Mouse (Mus musculus) hindbrain, embryonic 10.5 days (tissue): ENCODE measurements around the gene Plekhb1. TPM values are rescaled to one million over a fixed set of nuclear protein-coding genes. Genes with fewer than 3 reads are reported as not detected.

Experiments used
- DNase-seq: peaks from one replicate; pipeline ENCODE4 v3.0.0-alpha.2; 2017; ENCODE audit warnings: low spot score
- H3K27ac ChIP-seq: fragments of 300-500 bp; sonication (generic); 2 replicates; pipeline ENCODE4 v1.5.1; 2016; ENCODE audit warnings: mild to moderate bottlenecking, moderate library complexity
- H3K27me3 ChIP-seq: fragments of 300-500 bp; sonication (generic); 2 replicates; pipeline ENCODE4 v1.6.1; 2016; ENCODE audit warnings: mild to moderate bottlenecking; ENCODE audit not compliant: poor library complexity, insufficient read depth, severe bottlenecking
- H3K36me3 ChIP-seq: fragments of 300-500 bp; sonication (generic); 2 replicates; pipeline ENCODE4 v1.6.1; 2016; ENCODE audit warnings: mild to moderate bottlenecking, moderate library complexity
- H3K4me1 ChIP-seq: fragments of 300-500 bp; sonication (generic); replicated peaks from 2 replicates; pipeline ENCODE4 v1.6.1; 2016; ENCODE audit warnings: mild to moderate bottlenecking
- H3K4me3 ChIP-seq: fragments of 300-500 bp; sonication (generic); 2 replicates; pipeline ENCODE4 v1.5.1; 2016; ENCODE audit warnings: mild to moderate bottlenecking, moderate library complexity
- H3K9me3 ChIP-seq: fragments of 300-500 bp; sonication (generic); 2 replicates; pipeline ENCODE4 v1.6.1; 2016; ENCODE audit warnings: mild to moderate bottlenecking, moderate library complexity
- WGBS: fragments of 180-500 bp; shearing (Covaris S2); methylation state at CpG from one replicate; pipeline ENCODE4 v1.1.7; 2016; 5-methylcytosine and 5-hydroxymethylcytosine counted together
- polyA plus RNA-seq: library from polyadenylated mRNA; unstranded; fragments of >200 nt; fragmentation: Nextera tagmentation; extraction: Ambion mirVana; gene quantifications from 2 replicates; pipeline ENCODE4 v1.2.1, GENCODE M21; 2016

Gene Plekhb1
- polyA plus RNA-seq, 1 experiment from 2014 or later: 4.3 TPM

GRCm38 (mm10) chr7:100607214-100608129, 54.7 kb downstream of the Plekhb1 start, which contains the start of gene Rab6a:
Gene Rab6a (plus strand): TSS chr7:100607410.
- H3K4me3 ChIP-seq: peak within 1 kb of the TSS; percentile 73
- WGBS: under 1% methylated on average over 105 of the region's 105 CpGs
- H3K9me3 ChIP-seq: no peaks in the 10 kb centered on the region
- H3K27me3 ChIP-seq: peaks cover 8% of the 10 kb centered on the region; the same call in 1 of the 2 replicates
- H3K27ac ChIP-seq: peak within 1 kb of the TSS; percentile 94
- peak; percentile 99 for DNase-seq
- no peaks in the 10 kb centered on the region for H3K36me3 ChIP-seq
- H3K4me1 ChIP-seq: peaks cover 13% of the 10 kb centered on the region

- Histone ChIP-seq H3K4me1 (no peaks in the 10 kb centered on the region), H3K27me3 (peaks cover 8% of the 10 kb centered on the region; the same call in 1 of the 2 replicates), H3K36me3 (no peaks in the 10 kb centered on the region), H3K9me3 (0 out of 2 replicates have a peak, but pooled peaks cover 2% of the 10 kb centered on the region), H3K4me3 (no peak overlapping the region), H3K27ac (no peak overlapping the region)
- WGBS: 80% methylated on average over 5 of the region's 5 CpGs
- DNase-seq: no peak
These were observed 62.0 kb downstream of the Plekhb1 start for GRCm38 (mm10) chr7:100600211-100600610.

- Histone ChIP-seq H3K36me3 (no peaks in the 10 kb centered on the region), H3K9me3 (no peaks in the 10 kb centered on the region), H3K4me3 (no peak overlapping the region), H3K4me1 (no peaks in the 10 kb centered on the region; the same call in 1 of the 2 replicates), H3K27me3 (no peaks in the 10 kb centered on the region), H3K27ac (no peak overlapping the region)
- DNase-seq: no peak
These were observed 68.9 kb downstream of the Plekhb1 start for GRCm38 (mm10) chr7:100593349-100593748.

Other genes with a start within 250 kb of the Plekhb1 start
- 0.09 TPM in 1 of 2 replicates, not detected in the other for gene Ucp3, start 189.4 kb downstream of the Plekhb1 start, polyA plus RNA-seq
- gene Ucp2, start 169.1 kb downstream of the Plekhb1 start, polyA plus RNA-seq: 122 and 123 TPM in 2 replicates
- 1.9 and 9.2 TPM in 2 replicates for gene Dnajb13, start 147.5 kb downstream of the Plekhb1 start, polyA plus RNA-seq
- 20.4 and 23.3 TPM in 2 replicates for gene Coa4, start 125.3 kb downstream of the Plekhb1 start, polyA plus RNA-seq
- gene Rab6a, start 55.0 kb downstream of the Plekhb1 start, polyA plus RNA-seq: 111 and 117 TPM in 2 replicates
- 57.9 and 66.6 TPM in 2 replicates for gene Mrpl48, start 54.1 kb downstream of the Plekhb1 start, polyA plus RNA-seq
- gene Fam168a, start 44.2 kb upstream of the Plekhb1 start, polyA plus RNA-seq: 30.2 and 47.4 TPM in 2 replicates
- gene Relt, start 201.0 kb upstream of the Plekhb1 start, polyA plus RNA-seq: 3.6 and 4.8 TPM in 2 replicates